Mouse (Mus musculus) right cerebral cortex, postnatal 36 days (tissue): ENCODE measurements around the gene Btf3l4.

ENCODE experiments used
- DNase-seq, 2 experiments: peaks; one replicate each; pipeline ENCODE4 v3.0.0; 2022; ENCODE audit warnings: low spot score in 2 of 2, mixed read lengths in 1 of 2

The Btf3l4 gene

DNA sequence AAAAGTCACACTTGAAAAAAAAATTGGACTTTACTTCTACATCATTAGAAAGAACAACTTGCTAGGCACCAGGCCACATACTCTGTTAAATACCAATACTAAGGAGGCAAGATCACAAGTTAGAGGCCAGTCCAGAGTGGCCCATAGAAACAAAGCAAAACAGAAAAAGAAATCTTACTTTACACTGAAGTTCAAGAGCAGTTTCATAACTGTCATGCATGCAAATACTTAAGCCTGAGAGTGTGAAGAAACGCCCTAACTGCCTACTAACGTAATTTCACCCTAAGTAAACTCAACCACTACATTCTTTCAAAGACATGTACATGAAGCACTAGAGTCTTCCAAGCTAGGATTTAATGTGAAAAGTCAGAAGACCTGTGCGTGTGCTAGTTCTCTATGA, 7.7 kb downstream of the Btf3l4 start:
- DNase-seq, result no peak

GRCm38 (mm10) chr4:108811550-108811949, 21.9 kb downstream of the Btf3l4 start:
- no peak for DNase-seq

GRCm38 (mm10) chr4:108811142-108811541, 22.3 kb downstream of the Btf3l4 start:
- no peak for DNase-seq

- no peak for DNase-seq
These were observed 29.9 kb downstream of the Btf3l4 start for GRCm38 (mm10) chr4:108803535-108803934.

DNA sequence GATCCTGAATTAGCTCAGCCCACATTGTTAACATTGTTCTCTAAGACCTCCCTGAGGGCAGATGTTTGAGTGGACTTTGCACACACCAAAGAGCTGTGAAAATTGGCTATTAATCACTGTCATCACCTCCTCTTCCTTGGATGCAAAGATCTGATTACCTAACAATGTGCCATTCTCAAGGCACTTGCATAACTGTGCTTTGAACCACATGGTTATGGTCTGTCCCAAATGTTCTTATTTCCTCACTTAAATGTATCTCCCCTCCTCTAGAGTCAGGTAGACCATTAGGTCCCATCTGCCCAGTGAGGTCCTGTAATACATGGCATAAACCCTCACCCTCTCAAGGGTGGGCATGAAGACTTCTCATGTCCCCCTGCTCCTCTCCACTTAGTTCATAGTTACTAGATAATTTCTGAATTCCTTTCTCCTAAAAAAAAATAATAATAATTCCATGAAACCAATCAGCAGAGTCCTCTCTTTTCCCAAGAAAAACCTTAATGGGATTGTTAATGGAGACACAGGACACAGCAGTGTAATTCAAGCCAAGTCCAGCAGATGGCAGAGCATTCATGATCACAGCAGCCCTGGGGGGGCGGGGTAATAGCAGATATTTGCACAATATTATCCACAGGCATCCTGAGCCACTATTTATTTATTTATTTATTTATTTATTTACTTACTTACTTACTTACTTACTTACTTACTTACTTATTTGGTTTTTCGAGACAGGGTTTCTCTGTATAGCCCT, 35.2 kb downstream of the Btf3l4 start:
- DNase-seq, result peak; percentile 28 to 47

GRCm38 (mm10) chr4:108796701-108797100, 36.7 kb downstream of the Btf3l4 start:
- no peak for DNase-seq

GRCm38 (mm10) chr4:108793941-108794340, 39.5 kb downstream of the Btf3l4 start:
- no peak for DNase-seq

GRCm38 (mm10) chr4:108790507-108790906, 42.9 kb downstream of the Btf3l4 start:
- DNase-seq, result no peak

- DNase-seq, result no peak
These were observed 44.0 kb downstream of the Btf3l4 start for GRCm38 (mm10) chr4:108789258-108789936.

DNA sequence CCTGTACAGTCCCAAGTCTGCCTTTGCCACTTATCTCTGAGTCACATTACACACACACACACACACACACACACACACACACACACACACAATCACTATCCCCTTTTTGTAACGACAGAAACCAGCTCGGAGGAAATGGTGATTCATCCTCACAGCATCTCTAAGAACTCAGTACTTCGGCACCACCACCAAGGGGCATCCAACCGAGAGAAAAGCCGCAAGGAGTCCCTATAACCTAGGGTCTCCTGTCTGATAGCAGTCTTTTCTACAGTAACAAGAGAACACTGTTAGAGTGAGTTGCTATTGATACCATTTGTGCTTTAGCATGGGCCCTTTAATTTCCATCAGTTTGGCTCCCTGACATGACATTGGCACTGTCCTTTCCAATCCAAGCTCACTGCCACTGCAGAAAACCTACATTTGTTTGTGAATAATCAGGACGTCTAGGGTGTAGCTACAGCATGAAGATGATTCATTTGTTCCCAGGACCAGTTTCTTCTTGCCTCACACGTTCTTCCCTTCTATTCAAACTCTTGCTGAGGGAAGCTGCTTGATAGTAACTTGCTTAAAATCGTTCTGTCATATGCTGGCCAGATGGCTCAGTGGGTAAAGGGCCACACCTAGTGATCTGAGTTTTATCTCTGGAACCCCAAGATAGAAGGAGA, 50.9 kb downstream of the Btf3l4 start:
- peak; percentile 30 to 40 for DNase-seq

DNA sequence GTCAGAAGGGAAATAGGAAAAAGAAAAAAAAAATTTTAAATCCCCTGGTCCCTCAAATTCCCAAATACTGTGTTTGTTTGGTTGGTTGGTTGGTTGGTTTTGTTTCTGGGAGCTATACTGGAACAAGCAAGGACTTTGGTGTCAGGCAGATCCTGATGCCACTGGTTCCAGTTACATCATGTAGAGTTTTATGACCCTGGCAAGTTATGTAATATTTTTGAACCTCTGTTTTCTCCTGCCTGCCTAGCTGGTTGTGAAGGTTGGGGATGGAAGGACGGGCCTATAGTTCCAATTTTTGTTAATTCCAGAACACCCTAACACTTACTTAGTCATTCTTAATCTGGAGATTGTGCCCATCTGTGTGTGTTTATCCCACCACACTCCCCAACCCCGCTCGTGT, 51.8 kb downstream of the Btf3l4 start:
- DNase-seq, result no peak

DNA sequence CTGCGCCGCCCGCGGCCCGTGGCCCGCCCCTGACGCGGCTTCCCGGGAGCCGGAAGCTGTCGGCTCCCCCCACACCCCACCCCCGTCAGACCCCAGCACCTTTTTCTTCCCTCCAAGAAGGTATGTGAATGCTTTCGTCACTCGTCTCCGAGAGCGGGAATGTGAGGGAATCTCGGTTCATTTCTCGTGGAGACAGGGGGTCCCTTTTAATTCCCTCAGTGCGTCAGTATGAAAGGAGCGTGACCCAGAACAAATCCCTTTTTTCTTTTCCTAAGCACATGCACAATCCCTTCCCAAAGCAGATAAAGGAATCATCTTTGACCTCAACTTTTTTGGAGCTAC, 52.6 kb downstream of the Btf3l4 start:
- no peak for DNase-seq

GRCm38 (mm10) chr4:108780057-108780863, 53.2 kb downstream of the Btf3l4 start, which contains the start of gene Zfyve9:
Gene Zfyve9 (minus strand): TSS chr4:108780798.
- DNase-seq, result peak; percentile 45 to 49

DNA sequence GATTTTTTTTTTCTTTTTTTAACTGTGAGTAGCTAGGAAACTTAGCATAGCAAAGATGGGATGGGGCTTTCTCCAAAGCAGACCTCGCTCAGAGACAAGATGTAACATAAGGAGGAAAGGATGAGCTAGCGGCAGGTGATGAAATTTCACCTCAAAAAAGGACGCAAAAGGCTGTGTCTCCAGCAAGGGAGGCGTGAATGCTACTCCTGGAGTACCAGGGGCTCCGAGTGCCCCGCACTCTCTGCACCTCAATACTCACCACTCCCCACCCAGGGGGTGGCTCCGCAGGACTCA, 53.7 kb downstream of the Btf3l4 start:
- DNase-seq, result no peak

- DNase-seq, result no peak
These were observed 64.9 kb downstream of the Btf3l4 start for GRCm38 (mm10) chr4:108768527-108768926.
